Mouse (Mus musculus): ENCODE results near the gene Pin4.
"Not testable (repeated sequence)": the region's sequence is repeated elsewhere in the genome, so short reads cannot be mapped to it uniquely, and the experiment has no call there.

Gene Pin4

GRCm38 (mm10) chrX:102119042-102119864 lies at the start of gene Pin4:
Gene Pin4, plus strand, starts transcription at chrX:102119447.
- peak; percentile 89 for DNase-seq

GRCm38 (mm10) chrX:102070591-102071471 lies 48.4 kb upstream of the Pin4 start, which contains the start of gene Rtl5:
Gene Rtl5, minus strand, starts transcription at chrX:102071304.
- DNase-seq: peak; percentile 65

- no peak for DNase-seq
These were observed 47.7 kb upstream of the Pin4 start for GRCm38 (mm10) chrX:102071517-102071916.

GRCm38 (mm10) chrX:102073605-102074325 lies 45.5 kb upstream of the Pin4 start:
- no peak for DNase-seq

GRCm38 (mm10) chrX:102074435-102074834 lies 44.8 kb upstream of the Pin4 start:
- no peak for DNase-seq

GRCm38 (mm10) chrX:102075158-102075557 lies 44.1 kb upstream of the Pin4 start:
- peak; percentile 29 for DNase-seq

GRCm38 (mm10) chrX:102076886-102077765 lies 42.1 kb upstream of the Pin4 start:
- no peak for DNase-seq

- DNase-seq: no peak
These were observed 38.2 kb upstream of the Pin4 start for GRCm38 (mm10) chrX:102081076-102081475.

- no peak for DNase-seq
These were observed 37.5 kb upstream of the Pin4 start for GRCm38 (mm10) chrX:102081573-102082279.

GRCm38 (mm10) chrX:102082340-102082739 lies 36.9 kb upstream of the Pin4 start:
- no peak for DNase-seq

- no peak for DNase-seq
These were observed 33.3 kb upstream of the Pin4 start for GRCm38 (mm10) chrX:102085798-102086443.

GRCm38 (mm10) chrX:102090605-102091004 lies 28.6 kb upstream of the Pin4 start:
- no peak for DNase-seq

- no peak for DNase-seq
These were observed 24.8 kb upstream of the Pin4 start for GRCm38 (mm10) chrX:102094381-102094904.

- no peak for DNase-seq
These were observed 17.4 kb upstream of the Pin4 start for GRCm38 (mm10) chrX:102101886-102102285.

GRCm38 (mm10) chrX:102103830-102104229 lies 15.4 kb upstream of the Pin4 start:
- DNase-seq: not testable (repeated sequence)

- DNase-seq: not testable (repeated sequence)
These were observed 9.9 kb upstream of the Pin4 start for GRCm38 (mm10) chrX:102109349-102109748.

- no peak for DNase-seq
These were observed 3.6 kb upstream of the Pin4 start for GRCm38 (mm10) chrX:102115676-102116075.

- no peak for DNase-seq
These were observed 2.1 kb downstream of the Pin4 start for GRCm38 (mm10) chrX:102121321-102121720.

GRCm38 (mm10) chrX:102141157-102141556 lies 21.9 kb downstream of the Pin4 start:
- DNase-seq: no peak
